Mouse (Mus musculus) cerebellum, postnatal 4 days (tissue): ENCODE results near the gene Cep126.
A peak's percentile ranks its signal among the peaks of the same experiment; 100 is the strongest.

Source experiments
- DNase-seq, 2 experiments: peaks; one replicate each; pipeline ENCODE4 v3.0.0; 2022; ENCODE audit warnings: low spot score in 2 of 2, mixed read lengths in 1 of 2

The Cep126 gene

GRCm38 (mm10) chr9:8134117-8134574 is at the start of gene Cep126:
Cep126 (minus strand) TSS chr9:8134294.
- DNase-seq: peak; percentile 62 to 79

GRCm38 (mm10) chr9:8179554-8179953 is 45.5 kb upstream of the Cep126 start:
- no peak for DNase-seq

GRCm38 (mm10) chr9:8177099-8177498 is 43.0 kb upstream of the Cep126 start:
- DNase-seq: no peak

GRCm38 (mm10) chr9:8157011-8157410 is 22.9 kb upstream of the Cep126 start:
- no peak for DNase-seq

GRCm38 (mm10) chr9:8139501-8139900 is 5.4 kb upstream of the Cep126 start:
- no peak for DNase-seq

- DNase-seq: no peak
These were observed 443 bp downstream of the Cep126 start for GRCm38 (mm10) chr9:8133586-8134115.

GRCm38 (mm10) chr9:8123495-8123894 is 10.6 kb downstream of the Cep126 start:
- no peak for DNase-seq

- DNase-seq: no peak
These were observed 19.6 kb downstream of the Cep126 start for GRCm38 (mm10) chr9:8114516-8114915.

GRCm38 (mm10) chr9:8103050-8103449 is 31.0 kb downstream of the Cep126 start:
- no peak for DNase-seq

- no peak for DNase-seq
These were observed 33.1 kb downstream of the Cep126 start for GRCm38 (mm10) chr9:8100962-8101361.

GRCm38 (mm10) chr9:8078882-8079281 is 55.2 kb downstream of the Cep126 start:
- DNase-seq: no peak

GRCm38 (mm10) chr9:8074345-8074744 is 59.7 kb downstream of the Cep126 start:
- DNase-seq: no peak

GRCm38 (mm10) chr9:8073203-8073755 is 60.8 kb downstream of the Cep126 start:
- no peak for DNase-seq

- DNase-seq: no peak
These were observed 74.5 kb downstream of the Cep126 start for GRCm38 (mm10) chr9:8059636-8060035.

- DNase-seq: no peak
These were observed 79.3 kb downstream of the Cep126 start for GRCm38 (mm10) chr9:8054831-8055230.

- DNase-seq: no peak
These were observed 91.1 kb downstream of the Cep126 start for GRCm38 (mm10) chr9:8043044-8043387.

- DNase-seq: peak; percentile 94 to 96
These were observed 91.6 kb downstream of the Cep126 start, which contains the start of gene Cfap300 for GRCm38 (mm10) chr9:8042338-8043043. Cfap300 (minus strand) TSS chr9:8042823.

- no peak for DNase-seq
These were observed 98.5 kb downstream of the Cep126 start for GRCm38 (mm10) chr9:8035546-8035945.

- DNase-seq: no peak
These were observed 99.0 kb downstream of the Cep126 start for GRCm38 (mm10) chr9:8035091-8035490.

GRCm38 (mm10) chr9:8034143-8034542 is 100.0 kb downstream of the Cep126 start:
- DNase-seq: no peak

GRCm38 (mm10) chr9:8032847-8033246 is 101.2 kb downstream of the Cep126 start:
- no peak for DNase-seq
